Mouse (Mus musculus) embryo, embryonic 10 days (tissue): Measurements from ENCODE around the gene Camta1.

Experiments used
- DNase-seq: peaks from one replicate; pipeline ENCODE4 v3.0.0-alpha.2; 2015; ENCODE audit warnings: low spot score

The Camta1 gene

GRCm38 (mm10) chr4:151519011-151519410 is 342.7 kb downstream of the Camta1 start:
- no peak for DNase-seq

DNA sequence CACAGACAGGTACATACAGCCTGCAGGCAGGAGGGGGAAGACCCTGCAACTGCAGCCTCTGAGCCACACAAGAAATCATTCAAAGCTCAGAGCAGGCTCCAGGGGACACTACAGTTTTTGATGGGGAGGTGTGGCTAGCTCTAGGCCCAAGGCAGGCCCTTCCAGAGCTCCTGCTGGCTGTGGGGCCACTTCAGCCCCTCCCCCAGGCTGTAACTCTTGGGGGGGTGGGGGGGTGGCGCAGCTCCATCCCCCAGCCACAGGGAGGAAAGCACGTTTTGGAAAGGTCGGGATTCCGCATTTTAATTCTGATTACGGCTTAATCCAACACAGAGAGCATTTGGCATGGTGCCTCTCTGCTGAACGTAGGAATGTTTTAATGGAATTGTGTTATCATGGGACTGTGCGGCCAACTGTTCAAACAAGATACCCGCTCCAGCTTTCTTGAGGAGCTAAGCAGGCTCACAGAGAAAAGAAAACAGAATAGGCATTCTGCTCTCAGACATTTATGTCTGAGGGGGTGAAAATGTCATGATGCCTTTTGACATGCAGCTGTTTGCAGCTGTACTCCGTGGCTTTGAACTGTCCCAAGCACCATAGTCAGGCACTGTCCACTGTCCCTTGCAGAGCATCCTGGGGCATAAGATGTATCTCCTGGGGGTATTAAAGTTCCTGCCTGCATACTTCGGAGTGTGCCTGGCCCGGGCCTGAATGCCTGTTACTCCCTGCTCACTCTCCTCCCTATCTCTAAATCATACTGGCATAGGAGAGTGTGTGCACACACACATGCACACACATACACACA is 344.5 kb downstream of the Camta1 start:
- no peak for DNase-seq

- no peak for DNase-seq
Observed at GRCm38 (mm10) chr4:151515316-151515715, 346.4 kb downstream of the Camta1 start.

GRCm38 (mm10) chr4:151511092-151511491 is 350.6 kb downstream of the Camta1 start:
- no peak for DNase-seq

DNA sequence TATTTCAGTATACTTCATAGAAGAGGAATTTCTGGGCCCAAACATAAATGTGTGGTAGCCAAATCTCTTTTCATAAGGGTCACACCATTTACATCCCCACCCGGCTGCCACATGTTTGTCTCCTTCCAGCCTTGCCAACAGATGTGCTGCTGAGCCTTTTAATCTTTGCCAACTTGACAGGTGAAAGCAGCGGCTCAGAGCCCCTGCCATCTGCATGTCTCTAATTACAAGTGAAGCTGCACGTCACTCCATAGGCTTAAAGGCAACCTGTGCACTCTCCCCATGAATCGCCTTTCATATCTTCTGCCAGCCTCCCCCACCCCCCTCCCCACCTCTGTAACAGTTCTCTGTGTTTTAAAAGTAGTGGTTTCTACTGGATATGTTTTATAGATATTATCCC is 351.3 kb downstream of the Camta1 start:
- DNase-seq, result peak; percentile 9

DNA sequence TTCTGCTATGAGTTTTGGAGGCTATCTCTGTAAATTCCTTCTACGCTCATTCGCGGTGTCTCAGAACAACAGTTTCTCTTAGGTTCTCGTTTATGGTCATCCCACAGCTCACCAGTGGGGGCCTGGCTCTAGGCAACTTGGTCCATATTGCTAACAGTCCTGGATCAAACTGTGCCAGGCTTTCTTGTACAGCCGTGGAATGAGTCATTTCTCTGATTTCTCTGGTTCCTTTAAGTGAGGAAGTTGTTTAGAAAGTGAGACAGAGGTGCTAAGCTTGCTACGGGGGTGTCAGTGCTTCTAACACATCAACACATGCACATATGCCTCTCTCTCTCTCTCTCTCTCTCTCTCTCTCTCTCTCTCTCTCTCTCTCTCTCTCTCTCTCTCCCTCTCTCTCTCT is 355.0 kb downstream of the Camta1 start:
- no peak for DNase-seq

DNA sequence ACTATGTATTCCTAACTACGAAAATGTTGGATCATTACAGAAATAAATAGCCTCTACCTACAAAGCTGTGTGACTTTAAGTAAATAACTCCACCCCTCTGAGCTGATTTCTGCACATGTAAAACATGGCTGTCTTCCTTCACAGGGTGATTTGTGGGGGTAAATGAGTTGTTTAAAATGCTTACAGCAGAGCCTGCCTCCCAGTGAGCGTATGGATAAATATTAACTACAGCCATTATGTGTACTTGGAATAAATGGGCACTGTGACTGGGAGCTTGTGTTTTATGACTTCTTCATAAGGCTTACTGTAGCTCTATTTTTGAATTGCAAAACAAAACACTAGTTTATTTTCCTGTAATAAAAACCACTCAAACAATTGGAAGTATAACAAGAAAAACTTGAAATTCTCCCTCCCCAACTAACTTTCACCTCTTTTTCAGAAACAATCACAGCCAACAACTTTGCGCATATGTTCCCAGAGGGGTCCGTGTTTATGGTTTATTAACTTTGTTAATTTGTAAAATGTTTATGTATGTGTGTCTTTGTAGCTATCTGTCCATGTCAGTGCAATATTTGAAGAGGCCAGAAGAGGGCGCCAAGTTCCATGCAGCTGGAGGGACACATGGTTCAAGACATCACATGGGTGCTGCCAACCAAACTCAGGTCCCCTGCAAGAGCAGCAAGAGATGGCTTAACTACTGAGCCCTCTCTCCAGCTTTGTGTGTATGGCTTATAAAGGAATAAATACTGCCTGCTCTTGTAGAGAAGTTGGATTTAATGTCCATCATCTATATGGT is 363.0 kb downstream of the Camta1 start:
- no peak for DNase-seq

DNA sequence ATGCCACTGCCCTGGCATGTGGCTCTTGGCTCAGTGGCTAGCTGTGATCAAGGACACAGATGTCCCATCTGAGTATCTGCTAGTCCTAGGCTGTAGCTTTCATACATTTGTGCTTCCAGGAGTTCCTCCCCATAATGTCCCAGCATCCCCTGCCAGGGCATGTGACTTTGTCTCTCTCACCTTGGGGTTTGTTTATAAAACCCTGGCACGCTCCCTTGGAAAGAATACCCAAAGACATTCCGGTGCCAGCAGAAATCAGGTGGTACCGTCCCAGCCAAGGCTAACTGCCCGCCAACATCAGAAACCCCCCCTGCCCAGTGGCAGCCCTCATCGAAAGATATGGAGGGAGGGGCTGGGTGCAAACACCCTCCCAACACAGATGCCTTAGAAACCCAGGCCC is 365.1 kb downstream of the Camta1 start:
- no peak for DNase-seq

DNA sequence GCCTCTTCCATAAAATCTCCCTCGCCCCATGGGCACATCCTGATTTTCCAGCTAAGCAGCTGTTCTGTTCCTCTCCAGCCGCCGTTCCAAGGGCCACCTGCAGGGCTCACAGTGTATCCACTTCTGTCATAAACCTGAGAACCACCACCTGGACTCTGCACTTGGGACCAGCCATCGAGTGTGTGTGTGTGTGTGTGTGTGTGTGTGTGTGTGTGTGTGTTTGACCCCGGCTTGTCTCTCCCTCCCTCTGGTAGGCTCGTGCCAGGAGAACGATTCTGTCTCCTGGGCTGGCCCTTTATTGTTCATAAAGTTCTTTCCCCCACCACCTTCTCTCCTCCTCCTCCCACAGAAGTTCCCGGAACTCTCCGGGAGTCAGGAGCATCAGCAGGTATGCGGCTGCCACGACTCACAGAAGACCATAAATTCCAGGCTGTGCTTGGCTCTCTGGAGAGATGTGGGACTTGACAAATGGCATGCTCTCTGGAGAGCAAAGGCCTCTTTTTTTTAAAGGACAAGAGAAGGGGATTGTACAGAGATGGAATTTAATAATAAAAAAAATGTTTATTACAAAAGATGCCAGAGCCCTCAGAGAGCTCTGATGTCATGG is 366.3 kb downstream of the Camta1 start:
- DNase-seq, result no peak

GRCm38 (mm10) chr4:151492786-151493185 is 368.9 kb downstream of the Camta1 start:
- no peak for DNase-seq

DNA sequence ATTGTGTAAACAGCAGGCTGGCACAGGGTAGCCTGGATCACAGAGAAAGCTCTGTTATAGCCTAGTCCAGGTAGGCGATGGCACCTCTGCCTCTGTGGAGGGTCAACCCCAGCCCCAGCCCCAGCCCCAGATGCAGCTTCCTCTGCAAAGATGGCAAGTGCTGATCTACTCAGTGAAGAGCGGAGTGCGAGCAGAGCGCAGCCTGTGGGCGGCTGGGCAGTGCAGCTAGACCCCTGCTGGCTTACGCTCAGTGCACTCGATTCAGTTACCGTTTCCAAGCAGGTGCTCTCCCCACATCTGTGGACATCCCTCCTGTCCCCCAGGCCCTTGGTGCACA is 377.7 kb downstream of the Camta1 start:
- DNase-seq, result no peak

DNA sequence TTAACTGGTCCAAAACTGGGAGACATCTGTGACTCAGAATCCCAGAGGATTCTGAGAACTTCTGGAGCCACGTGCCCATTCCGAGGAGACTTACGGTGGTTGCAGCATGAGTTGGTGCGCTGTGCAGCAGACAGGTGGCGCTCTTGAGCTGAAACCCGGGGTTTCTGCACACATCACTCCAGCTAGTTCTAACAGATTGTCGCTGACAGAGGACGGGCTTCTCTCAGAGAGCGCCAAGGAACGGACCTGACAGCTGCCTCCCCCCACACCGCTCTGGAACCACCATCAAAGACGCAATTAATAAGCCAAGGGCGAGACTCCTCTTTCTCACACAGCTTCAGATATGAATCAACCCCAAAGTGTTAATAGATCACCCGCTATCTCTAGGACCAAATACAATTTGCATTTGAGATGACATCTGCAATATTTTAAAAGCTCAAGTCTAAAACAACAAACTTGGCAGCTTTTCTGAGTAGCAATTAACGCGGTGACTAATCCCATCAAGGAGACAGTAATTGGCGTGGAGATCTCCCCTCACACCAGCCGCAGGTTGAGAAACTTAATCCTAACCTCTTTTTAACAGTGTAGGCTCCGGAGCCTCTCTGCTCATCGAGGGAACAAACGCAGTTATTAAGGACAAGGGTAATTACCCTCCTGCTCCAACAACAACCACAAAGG is 378.2 kb downstream of the Camta1 start:
- DNase-seq, result peak; percentile 85

DNA sequence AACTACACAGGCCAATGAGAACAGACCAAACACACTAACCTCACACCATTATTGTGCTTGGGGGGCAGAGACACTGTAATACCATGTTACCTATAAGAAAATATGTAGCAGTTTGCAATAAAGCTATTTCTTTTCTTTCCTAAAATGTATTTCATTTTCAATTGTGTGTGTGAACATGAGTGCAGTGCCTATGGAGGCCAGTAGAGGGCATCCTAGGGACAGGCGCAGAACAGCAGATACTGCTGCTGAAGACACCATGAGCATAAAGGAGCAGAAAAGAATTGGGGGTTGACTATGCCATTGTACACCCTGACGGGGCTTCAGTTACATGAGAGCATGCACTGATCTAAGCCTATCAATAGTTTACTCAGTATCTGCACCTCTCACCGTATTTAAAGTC is 380.7 kb downstream of the Camta1 start:
- DNase-seq, result no peak

GRCm38 (mm10) chr4:151477950-151478349 is 383.7 kb downstream of the Camta1 start:
- no peak for DNase-seq

DNA sequence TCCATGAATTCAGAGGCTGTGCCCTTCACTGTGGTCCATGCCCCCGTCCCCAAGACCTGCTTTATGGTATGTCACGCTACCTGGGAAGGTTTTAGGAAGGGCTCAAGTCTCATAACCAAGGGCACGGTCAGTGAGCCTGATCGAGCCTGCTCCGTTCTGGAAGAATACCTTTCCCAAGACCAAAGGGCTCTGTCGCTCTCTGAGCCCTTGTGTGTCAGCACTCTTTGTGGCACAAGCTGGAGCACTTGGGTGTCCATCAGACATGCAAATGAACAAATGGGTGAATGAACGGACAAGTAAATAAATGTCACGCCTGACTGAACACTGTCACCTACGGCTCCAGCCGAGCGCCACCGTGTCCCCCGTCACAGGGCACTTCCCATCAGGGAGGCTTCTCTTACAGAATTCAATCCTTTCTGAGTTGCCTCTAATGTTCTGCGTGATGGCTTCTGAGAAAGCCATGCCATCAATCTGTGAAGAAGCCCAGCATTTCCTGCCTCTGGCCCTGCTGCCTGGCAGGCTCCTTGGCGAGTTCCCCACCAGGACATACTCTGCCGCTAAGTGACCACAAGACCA is 386.7 kb downstream of the Camta1 start:
- DNase-seq, result peak; percentile 16

GRCm38 (mm10) chr4:151471886-151472285 is 389.8 kb downstream of the Camta1 start:
- no peak for DNase-seq

- no peak for DNase-seq
Observed at GRCm38 (mm10) chr4:151468381-151468780, 393.3 kb downstream of the Camta1 start.

GRCm38 (mm10) chr4:151458686-151459085 is 403.0 kb downstream of the Camta1 start:
- DNase-seq, result no peak

- DNase-seq, result no peak
Observed at GRCm38 (mm10) chr4:151454611-151455010, 407.1 kb downstream of the Camta1 start.

GRCm38 (mm10) chr4:151454065-151454464 is 407.6 kb downstream of the Camta1 start:
- no peak for DNase-seq

GRCm38 (mm10) chr4:151451885-151452284 is 409.8 kb downstream of the Camta1 start:
- no peak for DNase-seq

DNA sequence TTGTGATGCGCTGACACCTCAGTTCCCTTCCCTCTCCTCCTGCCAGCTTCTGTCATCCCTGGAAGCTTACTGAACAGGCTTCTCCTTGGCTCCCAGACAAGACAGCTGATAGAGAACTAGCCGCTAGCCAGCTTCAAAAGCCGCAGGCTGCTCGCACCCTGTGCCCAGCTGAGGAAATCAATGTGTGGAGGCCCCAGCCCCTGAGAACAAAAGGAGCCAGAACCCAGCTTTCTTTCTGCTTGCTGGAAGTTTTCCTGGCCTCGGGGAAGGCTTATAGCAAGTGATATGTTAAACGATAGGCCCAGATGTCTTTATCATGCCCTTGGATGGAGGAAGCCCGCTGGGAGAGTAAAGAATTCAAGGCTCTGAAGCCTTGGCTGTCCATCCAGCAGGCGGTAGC is 411.7 kb downstream of the Camta1 start:
- no peak for DNase-seq
